Mouse (Mus musculus): ENCODE measurements around the gene Ddx5.
A peak's percentile ranks its signal among the peaks of the same experiment; 100 is the strongest.
"Not testable (repeated sequence)": the region's sequence is repeated elsewhere in the genome, so short reads cannot be mapped to it uniquely, and the experiment has no call there.

Gene Ddx5

DNA sequence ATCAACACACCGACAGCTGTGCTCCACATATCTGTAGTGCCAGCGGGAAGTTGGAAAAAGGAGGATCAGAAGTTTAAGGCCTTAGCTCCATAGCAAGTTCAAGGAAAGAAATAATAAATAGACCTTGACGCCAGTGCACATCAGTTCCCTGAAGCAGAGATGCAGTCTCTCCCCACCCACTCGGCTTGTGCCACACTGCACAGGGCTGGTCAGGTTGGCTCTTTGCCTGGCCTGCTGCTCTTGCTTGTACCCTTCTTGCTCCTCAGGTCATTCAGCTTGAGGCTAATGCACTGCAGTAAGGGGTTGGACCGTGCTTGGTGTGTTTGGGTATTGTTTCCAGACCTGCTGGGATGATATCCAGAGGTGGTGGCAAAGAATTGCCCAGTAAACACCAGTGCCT, 28.5 kb downstream of the Ddx5 start:
- DNase-seq (ENCODE audit: low spot score): no peak

- no peak for DNase-seq (ENCODE audit: low spot score)
These were observed 30.0 kb downstream of the Ddx5 start for GRCm38 (mm10) chr11:106759028-106759427.

- no peak for DNase-seq (ENCODE audit: low spot score)
These were observed 33.4 kb downstream of the Ddx5 start for GRCm38 (mm10) chr11:106755583-106755982.

DNA sequence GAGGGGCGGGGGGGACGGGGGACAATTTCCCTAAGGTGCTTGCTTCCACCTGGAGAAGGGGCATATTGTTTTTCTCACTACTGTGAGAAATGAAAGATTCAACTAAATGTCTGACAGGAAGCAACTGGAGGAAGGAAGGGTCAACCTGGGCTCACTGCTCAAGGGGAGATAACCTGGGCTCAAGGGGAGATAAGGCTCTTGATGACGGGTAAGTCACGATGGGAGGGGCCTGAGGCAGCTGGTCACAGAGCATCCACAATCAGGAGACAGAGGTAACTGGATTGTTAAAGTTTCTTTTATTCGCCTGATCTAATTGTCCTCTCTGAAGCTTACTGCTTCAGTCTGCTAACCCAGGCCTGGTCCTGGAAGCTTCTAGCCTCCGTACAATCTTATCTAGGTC, 35.7 kb downstream of the Ddx5 start:
- no peak for DNase-seq (ENCODE audit: low spot score)

DNA sequence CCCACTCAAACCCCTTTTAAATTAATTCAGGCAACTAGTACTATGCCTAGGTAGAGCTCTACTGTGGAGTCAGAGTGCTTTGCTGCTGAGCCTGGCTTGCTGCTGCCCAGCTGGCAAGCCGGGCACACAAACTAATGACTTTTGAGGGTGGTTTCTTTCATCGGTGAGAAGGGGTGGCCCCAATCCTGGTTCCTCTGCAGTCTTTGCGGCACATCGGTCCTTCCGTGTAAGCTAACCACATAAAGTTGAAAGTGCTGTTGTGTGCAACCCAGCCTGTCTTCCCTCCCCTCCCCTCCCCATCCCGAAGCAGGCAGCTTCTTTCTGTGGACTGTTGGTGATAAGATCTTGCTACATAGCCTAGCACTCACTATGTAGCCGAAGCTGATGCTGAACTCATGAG, 36.9 kb downstream of the Ddx5 start:
- no peak for DNase-seq (ENCODE audit: low spot score)

DNA sequence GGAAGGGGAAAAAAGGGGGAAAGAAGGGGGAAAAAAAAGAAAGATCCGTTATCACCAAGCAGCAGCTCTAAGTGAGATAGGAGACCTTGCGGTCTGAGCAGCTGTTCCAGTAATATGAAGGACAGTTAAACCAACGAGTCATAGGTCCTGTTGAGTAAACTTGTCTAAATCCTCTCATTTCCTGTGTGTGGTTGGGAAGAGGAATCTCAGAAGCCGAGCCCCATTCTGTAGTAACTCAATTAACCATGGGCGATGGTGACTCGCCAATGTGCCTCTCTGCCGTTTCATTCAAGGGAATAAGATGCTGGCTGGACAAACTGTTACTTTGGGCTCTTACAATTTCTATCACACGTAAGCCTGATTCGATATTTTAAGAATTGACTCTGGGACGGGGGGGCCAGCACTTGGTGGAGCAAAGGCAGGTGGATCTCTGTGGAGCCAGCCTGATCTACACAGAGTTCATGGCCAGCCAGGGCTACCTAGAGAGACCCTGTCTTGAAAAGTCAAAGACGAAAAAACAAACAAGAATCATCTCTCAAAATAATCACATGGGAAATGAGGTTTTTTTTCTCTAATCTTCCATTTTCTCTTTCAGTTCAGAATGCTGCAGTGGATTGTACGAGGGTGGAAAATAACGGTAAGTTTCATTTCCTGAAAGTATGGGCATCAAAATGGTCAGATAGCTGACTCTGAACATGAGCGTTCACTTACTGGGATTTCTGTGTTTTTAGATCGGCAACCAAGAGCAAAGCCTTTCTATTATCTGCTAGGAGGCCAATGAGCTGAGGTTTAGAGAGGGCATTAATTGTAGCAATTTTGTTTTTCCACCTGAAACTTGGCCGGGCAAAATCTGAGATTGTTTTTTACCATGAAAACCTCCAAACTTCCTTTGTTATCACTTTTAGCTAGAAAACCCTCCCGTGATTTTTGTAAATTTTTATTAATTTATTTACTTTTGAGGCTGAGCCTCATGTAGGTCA, 37.7 kb downstream of the Ddx5 start, which contains the start of gene Milr1:
Gene Milr1 (plus strand): TSS at position 188 of the 980 bp plus-strand sequence.
- DNase-seq (ENCODE audit: low spot score): no peak

GRCm38 (mm10) chr11:106750121-106750751, 38.7 kb downstream of the Ddx5 start, which contains the start of gene Pecam1:
Pecam1 (minus strand) TSS chr11:106750628.
- DNase-seq (ENCODE audit: low spot score): no peak

GRCm38 (mm10) chr11:106749557-106750120, 39.3 kb downstream of the Ddx5 start:
- not testable (repeated sequence) for DNase-seq (ENCODE audit: low spot score)

DNA sequence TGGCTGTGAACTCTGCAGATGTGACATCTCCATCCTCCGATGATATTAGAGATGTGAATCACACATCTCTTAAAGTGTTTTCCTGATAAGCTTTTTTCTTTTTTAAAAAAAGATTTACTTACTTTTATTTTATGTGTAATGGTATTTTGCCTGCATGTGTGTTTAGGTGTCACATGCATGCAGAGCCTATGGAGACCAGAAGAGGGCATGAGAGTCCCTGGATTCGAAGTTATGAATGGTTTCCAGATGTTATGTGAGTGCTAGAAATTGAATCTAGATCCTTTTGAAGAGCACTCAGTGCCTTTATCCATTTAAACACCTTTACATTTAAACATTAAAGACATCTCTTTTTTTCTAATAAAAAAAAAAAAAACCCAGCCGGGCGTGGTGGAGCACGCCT, 44.0 kb downstream of the Ddx5 start:
- no peak for DNase-seq (ENCODE audit: low spot score)

- DNase-seq (ENCODE audit: low spot score): no peak
These were observed 46.6 kb downstream of the Ddx5 start for GRCm38 (mm10) chr11:106742388-106742841.

- DNase-seq (ENCODE audit: low spot score): no peak
These were observed 47.2 kb downstream of the Ddx5 start for GRCm38 (mm10) chr11:106741826-106742225.

DNA sequence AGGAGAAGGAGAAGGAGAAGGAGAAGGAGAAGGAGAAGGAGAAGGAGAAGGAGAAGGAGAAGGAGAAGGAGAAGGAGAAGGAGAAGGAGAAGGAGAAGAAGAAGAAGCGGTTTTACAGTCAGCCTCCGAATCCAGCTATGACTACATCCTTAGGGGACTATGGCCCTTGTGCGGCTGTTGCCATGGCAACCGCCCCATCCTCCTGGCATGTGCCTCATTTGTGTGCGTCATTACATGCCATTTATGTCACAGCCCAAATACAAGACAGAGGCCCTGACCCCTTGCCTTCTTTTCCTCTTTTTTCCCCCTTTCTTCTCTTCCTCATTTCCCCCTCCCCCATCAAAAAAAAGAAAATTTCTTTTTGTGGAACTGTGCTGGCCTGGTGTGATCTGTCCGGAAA, 47.8 kb downstream of the Ddx5 start:
- no peak for DNase-seq (ENCODE audit: low spot score)

GRCm38 (mm10) chr11:106740724-106741123, 48.3 kb downstream of the Ddx5 start:
- not testable (repeated sequence) for DNase-seq (ENCODE audit: low spot score)

DNA sequence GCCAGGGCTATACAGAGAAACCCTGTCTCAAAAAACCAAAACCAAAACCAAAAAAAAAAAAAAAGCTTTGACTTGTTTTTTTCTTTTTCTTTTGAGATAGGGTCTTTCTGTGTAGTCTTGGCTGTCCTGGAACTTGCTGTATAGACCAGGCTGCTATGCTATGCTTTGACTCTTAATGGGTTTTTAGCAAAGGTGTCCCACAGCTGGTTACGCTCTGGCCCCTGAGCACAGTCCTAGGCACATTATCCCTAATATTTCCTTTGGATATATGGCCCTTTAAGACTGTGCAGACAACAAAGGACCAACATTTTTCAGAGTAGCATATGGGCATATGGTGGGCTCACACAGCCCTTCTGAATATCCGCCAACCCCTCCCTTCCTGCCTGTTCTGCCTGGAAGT, 49.9 kb downstream of the Ddx5 start:
- no peak for DNase-seq (ENCODE audit: low spot score)

DNA sequence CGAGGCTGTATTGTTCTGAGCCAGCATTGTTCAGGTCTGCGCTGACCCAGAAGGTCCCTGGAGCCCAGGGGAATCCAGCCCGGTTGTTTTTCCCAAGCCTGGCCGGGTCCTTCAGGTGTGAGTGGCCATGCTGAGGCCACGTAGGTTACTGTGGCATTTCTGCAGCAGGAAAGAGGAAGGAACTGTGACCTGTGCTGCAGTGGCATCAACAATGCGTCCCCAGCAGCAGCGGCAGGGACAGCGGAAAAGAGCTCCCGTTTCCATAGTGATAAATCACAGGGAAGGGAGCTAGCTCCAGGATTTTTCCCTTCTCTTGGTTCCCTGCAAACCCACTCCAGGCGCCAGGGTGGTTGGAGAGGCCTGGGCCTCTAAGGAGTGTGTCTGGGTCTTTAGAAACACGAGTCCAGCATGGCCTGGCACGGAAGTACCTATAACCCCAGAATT, 51.8 kb downstream of the Ddx5 start:
- DNase-seq (ENCODE audit: low spot score): peak; percentile 18

- no peak for DNase-seq (ENCODE audit: low spot score)
These were observed 52.4 kb downstream of the Ddx5 start for GRCm38 (mm10) chr11:106736614-106737013.

DNA sequence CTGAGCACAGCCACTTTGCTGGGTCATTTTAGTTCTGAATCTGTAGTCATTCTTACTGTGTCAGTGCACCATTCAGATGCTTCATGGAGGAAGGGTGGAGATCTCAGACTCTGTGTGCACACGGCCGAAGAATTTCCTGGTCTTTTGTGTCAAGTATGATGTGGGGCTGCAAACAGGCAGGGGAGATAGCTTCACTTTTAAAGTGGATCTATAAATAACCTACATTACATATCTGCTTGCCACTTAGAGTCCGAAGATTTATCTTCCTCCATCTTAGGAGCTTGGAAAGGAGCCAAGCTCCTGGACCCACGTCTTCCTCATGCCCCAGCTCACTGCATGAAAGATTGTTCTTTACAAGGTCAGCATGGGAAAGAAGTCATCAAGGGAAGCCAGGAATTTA, 58.3 kb downstream of the Ddx5 start:
- no peak for DNase-seq (ENCODE audit: low spot score)
